8 mouse cellular contexts compared by ENCODE assay signal in the genomic region with DNA sequence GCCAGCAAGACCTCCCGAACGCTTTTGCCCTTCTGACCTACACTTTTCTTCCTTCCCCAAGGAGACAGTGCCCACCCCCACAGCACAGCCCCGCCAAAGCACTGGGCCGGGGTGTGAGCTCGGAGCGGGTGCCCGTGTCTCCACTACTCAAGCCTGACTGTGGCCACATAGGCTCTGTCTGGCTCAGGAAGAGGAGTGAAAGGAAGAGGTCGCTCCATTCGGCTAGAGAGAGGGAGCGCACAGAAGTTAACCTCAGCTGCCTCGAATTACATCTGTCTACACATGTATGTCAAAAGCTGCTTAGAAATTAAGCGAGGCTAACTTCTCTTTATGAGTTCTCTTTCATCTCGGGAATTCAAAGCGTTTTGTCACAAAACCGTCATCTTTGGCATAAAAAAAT.
A peak's percentile ranks its signal among the peaks of the same experiment; 100 is the strongest.
DNase-seq lines count a peak whose midpoint lies in the region; ATAC-seq lines count a peak whose summit lies in the region.

No protein-coding gene starts in this region.

- H3K27me3 ChIP-seq in kidney, embryonic 14.5 days (ENCODE audit: control insufficient read depth, insufficient read depth, low read length), result no peaks in the 10 kb centered on the region
- H3K27me3 ChIP-seq in intestine, embryonic 14.5 days (replicated peaks; ENCODE audit: control insufficient read depth, insufficient read depth, low read length), result no peaks in the 10 kb centered on the region

- H3K4me1 ChIP-seq in kidney, embryonic 14.5 days (ENCODE audit: control insufficient read depth, insufficient read depth, low read length), result peaks cover 8% of the 10 kb centered on the region; the same call in 1 of the 2 replicates
- H3K4me1 ChIP-seq in intestine, embryonic 14.5 days (replicated peaks; ENCODE audit: control insufficient read depth, insufficient read depth, low read length), result no peaks in the 10 kb centered on the region; the same call in 1 of the 2 replicates

- H3K9me3 ChIP-seq in kidney, embryonic 14.5 days (ENCODE audit: control insufficient read depth, low read length), result no peaks in the 10 kb centered on the region
- no peaks in the 10 kb centered on the region for H3K9me3 ChIP-seq in intestine, embryonic 14.5 days (ENCODE audit: control insufficient read depth, low read length)

- H3K27ac ChIP-seq in kidney, embryonic 14.5 days (ENCODE audit: low read depth, low read length), result no peak overlapping the region
- H3K27ac ChIP-seq in intestine, embryonic 14.5 days (ENCODE audit: low read depth), result no peak overlapping the region

- H3K4me3 ChIP-seq in kidney, embryonic 14.5 days (ENCODE audit: low read length), result peak overlapping the region; percentile 31
- H3K4me3 ChIP-seq in intestine, embryonic 14.5 days (ENCODE audit: low read depth, low read length), result peak overlapping the region; percentile 18

- H3K4me2 ChIP-seq in kidney, embryonic 14.5 days (replicated peaks; ENCODE audit: low read depth, low read length), result peak overlapping the region; percentile 53
- peak overlapping the region; percentile 54 for H3K4me2 ChIP-seq in intestine, embryonic 14.5 days (ENCODE audit: low read length)

- peak; percentile 82 for ATAC-seq in kidney, embryonic 14.5 days (ENCODE audit: low FRiP score, low TSS enrichment)
- no peak for ATAC-seq in intestine, embryonic 14.5 days (replicated peaks; ENCODE audit: low FRiP score, low TSS enrichment, low read depth)

- no peak overlapping the region; the same call in 1 of the 2 replicates for H3K9ac ChIP-seq in kidney, embryonic 14.5 days (ENCODE audit: low read depth, low read length)
- H3K9ac ChIP-seq in intestine, embryonic 14.5 days (ENCODE audit: low read length), result no peak overlapping the region

- WGBS in kidney, embryonic 14.5 days, result 1% methylated on average over 15 of the region's 15 CpGs
- WGBS in intestine, embryonic 14.5 days, result 3% methylated on average over 15 of the region's 15 CpGs

- intact Hi-C loops in gastrocnemius, postnatal 14 days (cut with DNase I; ENCODE audit: low total_unique reads), result no loop called here

- H3K36me3 ChIP-seq in kidney, embryonic 14.5 days (ENCODE audit: control insufficient read depth, insufficient read depth, low read length), result no peaks in the 10 kb centered on the region
- H3K36me3 ChIP-seq in intestine, embryonic 14.5 days (ENCODE audit: control insufficient read depth, insufficient read depth, low read length), result no peaks in the 10 kb centered on the region

- no peak for DNase-seq in kidney, adult 9 months
- DNase-seq in brain, adult 2 months (ENCODE audit: low read depth, low spot score), result peak; percentile 20
- DNase-seq in gastrocnemius, postnatal 14 days, result peak; percentile 8
- DNase-seq in intestine, embryonic 14.5 days (ENCODE audit: low spot score), result no peak
- peak; percentile 24 for DNase-seq in lung, postnatal 36 days
- DNase-seq in right cerebral cortex, postnatal 25 days, result peak; percentile 19
- DNase-seq in urinary bladder, postnatal 4 days (ENCODE audit: low spot score in 2 of 2), result no peak

Comparison
In these comparisons a context has a peak if more than half of its experiments do, and no peak if none do; other contexts are left out.
1. DNase-seq: peak in brain, adult 2 months (single experiment), gastrocnemius, postnatal 14 days (single experiment), lung, postnatal 36 days (single experiment) and right cerebral cortex, postnatal 25 days (single experiment); none in kidney, adult 9 months (single experiment), intestine, embryonic 14.5 days (single experiment) and urinary bladder, postnatal 4 days (0 of 2).